Mouse (Mus musculus) testis, postnatal 10 days (tissue): Measurements from ENCODE around the gene Utp11.

Experiments
- DNase-seq: peaks from one replicate; pipeline ENCODE4 v3.0.0; 2021; ENCODE audit warnings: low spot score

The Utp11 gene

DNA sequence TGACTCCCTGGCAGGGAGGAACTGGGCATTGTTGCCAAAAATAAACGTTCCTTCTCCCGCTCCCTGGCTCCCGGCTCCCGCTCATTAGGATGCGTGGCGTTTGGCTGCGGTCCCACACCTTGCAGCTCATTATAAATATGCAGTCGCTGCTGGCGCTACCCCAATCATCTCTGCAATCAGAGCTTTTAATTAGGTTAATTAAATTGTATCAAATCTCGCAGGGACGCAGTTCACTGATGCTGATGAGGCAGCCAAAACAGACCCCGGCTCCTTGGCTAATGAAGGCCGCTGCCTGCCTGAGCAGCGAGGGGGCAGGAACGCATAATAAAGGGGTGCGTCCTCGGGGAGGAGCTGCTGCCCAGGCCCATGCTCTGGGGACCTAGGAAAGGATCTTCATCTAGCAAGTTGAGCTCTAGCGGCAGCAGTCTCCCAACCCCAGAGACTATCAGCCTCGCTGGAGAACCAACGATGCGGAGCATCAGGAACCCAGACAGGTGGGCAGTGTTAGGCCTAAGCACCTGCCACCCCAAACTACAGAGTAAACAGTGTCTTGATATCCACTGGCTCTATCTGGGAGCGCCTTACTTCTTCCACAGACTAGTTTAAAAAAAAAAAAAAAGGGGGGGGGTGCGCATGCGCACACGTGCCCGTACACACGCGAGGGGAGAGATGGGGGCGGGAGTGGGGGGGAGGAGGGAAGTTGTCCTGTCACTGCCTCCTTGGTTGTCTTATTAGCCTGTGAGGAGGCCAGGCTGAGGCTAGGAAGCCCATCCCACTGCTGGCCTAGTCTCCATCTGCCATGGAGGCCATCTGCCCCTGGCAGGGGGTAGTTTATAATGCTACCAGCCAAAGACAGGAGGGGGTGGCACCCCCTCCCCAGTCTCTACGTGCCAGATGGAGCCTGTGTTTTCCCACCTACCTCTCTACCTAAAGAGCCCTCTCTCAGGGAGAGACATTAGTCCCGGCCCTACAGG, 20.8 kb downstream of the Utp11 start:
- no peak for DNase-seq

DNA sequence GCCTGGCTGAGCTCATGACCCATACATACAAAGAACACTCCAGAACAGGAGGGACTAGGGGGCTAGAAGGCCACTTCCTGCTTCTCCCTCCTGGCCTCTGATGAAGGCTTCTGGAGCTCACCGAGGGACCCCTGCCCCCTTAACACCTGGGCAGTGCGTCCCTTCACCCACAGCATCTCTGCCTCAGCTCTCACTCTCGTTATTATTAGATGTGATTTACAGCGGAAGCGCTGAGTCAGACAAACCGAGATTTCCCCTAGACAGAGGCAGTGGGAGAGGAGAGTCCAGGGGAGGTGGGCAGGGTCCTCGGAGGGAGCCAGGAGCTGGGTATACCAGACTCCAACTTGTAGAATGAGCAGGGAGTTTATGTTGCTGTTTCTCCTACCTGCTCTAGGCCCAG, 21.8 kb downstream of the Utp11 start:
- no peak for DNase-seq

DNA sequence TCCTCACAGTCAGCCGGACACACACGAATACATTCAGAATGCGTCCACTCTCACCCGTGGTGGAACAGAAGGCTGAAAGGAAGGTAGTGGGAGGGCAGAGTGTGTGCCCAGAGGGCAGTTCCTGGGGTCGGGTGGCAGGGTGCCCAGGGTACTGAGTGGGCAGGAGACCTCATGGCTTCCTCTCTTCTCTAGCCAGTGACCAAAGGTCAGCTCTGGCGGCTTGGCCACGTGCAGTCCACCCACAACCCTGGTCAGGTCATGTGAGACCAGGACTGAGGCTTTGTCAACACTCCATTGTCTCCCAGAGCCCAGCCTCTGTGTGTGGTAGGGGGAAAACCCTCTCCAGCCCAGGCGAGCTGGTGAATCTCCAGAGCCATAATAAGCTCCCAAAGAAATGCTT, 23.2 kb downstream of the Utp11 start:
- DNase-seq = no peak

DNA sequence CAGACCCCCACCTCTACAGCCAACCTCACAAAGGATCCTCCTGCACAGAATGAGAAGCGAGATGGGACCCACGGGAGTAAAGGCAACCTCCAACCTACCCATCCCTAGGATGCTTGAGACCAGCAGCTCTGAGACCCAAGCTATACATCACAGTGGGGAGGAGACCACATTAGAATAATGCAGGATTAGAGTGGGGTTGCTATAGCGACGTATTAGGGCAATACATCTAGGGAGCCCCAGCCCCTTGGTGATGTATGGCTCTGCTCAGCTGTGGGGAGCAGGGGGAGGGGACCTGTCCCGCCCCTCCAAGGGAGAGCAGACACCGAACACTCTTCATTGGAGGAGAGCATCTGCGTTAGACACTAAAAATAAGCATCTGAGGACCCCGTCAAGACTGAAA, 25.3 kb downstream of the Utp11 start:
- no peak for DNase-seq

DNA sequence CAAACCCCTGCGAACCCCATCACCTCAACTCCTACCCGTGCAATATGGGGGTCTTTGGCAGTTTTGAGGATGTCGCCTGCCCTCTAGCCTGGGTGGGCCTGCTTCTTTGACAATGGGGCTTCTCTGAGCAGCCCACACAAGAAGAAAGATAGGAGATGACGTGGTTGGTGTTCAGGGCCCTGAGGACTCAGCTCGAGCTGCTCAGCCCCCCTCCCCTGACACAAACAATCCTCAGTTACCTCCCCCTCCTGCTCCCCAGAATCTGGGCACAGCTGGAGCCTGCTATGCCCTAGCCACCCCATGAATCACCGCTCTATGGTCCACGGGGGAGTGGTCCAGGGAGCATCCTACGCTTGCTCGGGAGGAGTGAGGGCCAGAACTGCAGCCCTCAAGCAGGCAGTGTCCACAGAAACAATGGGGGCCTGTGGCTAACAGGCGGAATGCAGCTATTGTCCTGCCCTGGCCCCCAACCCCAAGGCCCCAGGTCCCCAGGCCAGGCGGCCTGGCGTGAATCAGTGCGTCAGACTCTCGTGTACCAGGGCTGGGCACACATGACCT, 25.8 kb downstream of the Utp11 start:
- DNase-seq = no peak

DNA sequence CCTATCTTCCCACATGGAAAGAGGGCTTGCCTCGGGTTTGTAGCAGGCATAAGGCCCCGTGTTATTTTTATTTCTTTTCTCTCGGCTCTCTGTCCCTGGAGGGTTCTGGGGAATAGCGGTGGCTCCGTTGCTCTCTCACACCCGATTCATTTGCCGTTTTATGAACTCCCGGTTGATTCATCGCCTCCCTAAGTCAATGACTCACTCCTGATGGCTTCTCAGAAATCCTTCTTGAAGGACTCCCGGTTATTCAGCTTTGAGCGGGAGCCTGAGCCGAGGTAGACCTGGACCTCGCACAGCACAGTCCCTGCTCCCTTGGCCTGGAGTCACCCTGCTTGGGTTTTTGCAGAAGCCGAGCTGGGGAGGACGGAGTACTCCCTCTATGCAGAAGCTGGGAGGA, 28.8 kb downstream of the Utp11 start:
- DNase-seq = no peak

DNA sequence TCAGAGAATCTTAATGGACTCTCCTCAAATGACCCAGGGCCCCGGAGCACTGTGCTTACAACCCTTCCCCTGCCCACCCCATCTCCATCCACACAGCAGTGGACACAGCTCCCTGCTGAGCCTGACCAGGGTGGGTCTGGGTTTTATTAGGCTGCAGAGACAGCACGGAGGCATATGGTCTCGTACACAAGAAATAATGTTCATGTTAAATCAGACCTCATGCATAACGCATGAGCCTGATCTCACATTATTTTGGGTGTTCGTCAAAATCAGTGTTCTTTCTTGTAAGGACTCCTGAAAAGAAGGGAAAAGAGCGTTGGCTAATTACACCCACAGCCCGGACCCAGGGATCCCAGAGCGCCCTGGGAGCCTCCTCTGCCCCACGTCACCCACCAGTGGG, 29.2 kb downstream of the Utp11 start:
- DNase-seq = no peak

DNA sequence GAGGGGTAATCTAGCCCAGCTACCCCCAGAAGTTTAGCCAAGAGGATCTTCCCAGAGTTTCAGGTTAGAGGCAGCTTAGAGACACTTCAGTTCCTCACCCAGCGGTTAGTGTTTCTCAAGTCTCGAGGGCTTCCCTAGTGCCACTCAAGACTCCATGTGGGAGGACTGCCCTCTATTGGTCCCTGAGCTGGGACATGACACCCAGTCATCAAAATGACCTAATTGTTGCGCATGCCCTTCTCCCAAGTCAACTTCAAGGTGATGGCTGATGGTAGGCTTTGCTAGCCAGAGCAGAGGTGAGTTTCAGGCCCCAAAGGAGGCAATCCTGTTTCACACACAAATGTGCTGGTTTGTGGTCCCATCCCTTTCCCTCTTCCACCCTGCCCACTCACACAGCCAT, 30.4 kb downstream of the Utp11 start:
- DNase-seq = no peak

DNA sequence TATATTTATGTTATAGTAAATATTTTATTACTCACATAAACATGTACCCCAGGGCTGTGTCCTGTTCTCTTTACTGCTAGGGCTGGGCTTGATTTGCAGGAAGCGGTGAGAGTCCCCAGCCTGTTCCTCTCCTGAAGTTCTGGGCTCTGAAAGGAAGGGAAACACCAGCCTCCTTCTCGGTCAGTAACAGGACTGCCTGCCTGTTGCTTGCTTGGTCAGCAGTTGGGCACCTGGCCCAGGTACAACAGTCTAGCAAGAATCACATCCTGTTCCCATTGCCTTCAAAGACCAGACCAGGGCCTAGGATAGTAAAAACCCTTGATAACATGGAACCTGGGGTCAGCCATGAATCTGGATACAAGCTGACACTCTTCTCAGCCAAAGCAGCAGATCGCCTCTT, 32.8 kb downstream of the Utp11 start:
- no peak for DNase-seq

DNA sequence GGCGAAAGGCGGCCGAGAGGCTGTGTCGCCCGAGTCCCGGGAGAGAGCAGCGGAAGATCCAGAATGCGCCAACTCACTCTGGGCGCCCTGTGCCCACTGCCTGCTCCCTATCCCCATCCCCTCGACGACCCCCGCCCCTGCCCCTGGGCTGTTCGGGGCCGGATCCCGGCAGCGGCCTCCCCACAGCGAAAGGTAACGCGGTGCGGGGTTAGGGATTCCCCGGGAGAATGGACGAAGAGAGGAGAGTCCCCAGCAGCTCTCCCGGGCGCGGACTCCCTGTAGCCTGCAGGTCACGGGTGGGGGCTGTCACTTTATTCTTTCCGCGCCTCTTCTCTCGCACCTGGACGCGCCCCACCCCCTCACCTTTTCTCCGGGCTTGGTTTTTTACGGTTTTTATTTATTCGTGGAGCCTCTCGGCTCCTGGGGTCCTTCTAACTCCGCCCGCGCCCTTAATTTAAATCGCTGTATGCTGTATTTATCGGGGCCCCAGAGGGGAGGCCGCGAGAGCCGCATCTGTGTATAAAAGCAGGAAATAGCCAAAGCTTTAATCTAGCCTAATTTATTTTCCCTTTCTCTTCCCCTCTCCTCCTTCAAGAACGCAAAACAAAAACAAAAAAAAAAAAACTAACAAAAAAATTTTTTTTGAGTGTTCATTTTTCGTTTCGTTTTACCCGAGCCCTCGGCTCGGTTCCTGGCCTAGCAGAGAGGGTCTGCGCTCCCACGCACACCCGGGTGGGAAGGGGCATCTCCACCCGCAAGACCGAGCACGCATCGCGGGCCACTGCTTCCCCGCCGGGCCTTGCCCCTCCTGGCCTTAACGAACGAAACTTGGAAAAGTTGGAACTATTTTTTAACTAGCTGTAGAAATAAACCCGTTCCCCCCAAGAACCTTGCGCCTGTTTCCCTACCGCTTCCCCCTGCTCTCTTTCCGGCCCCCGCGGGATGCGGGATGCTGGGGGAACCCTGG, 33.9 kb downstream of the Utp11 start:
- DNase-seq = peak; percentile 53

DNA sequence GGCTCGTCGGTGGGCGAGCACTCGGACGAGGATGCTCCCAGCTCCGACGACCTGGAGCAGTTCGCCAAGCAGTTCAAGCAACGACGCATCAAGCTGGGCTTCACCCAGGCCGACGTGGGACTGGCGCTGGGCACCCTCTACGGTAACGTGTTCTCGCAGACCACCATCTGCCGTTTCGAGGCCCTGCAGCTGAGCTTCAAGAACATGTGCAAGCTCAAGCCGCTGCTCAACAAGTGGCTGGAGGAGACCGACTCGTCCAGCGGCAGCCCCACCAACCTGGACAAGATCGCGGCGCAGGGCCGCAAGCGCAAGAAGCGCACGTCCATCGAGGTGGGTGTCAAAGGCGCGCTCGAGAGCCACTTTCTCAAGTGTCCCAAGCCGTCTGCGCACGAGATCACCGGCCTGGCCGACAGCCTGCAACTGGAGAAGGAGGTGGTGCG, 35.0 kb downstream of the Utp11 start:
- no peak for DNase-seq

DNA sequence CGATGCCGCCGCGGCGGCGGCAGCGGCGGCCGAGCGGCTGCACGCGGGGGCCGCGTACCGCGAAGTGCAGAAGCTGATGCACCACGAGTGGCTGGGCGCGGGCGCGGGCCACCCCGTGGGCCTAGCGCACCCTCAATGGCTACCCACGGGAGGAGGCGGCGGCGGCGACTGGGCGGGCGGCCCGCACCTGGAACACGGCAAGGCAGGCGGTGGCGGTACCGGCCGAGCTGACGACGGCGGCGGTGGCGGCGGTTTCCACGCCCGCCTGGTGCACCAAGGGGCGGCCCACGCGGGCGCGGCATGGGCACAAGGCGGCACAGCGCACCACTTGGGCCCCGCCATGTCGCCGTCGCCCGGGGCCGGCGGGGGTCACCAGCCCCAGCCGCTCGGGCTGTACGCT, 35.6 kb downstream of the Utp11 start:
- no peak for DNase-seq

DNA sequence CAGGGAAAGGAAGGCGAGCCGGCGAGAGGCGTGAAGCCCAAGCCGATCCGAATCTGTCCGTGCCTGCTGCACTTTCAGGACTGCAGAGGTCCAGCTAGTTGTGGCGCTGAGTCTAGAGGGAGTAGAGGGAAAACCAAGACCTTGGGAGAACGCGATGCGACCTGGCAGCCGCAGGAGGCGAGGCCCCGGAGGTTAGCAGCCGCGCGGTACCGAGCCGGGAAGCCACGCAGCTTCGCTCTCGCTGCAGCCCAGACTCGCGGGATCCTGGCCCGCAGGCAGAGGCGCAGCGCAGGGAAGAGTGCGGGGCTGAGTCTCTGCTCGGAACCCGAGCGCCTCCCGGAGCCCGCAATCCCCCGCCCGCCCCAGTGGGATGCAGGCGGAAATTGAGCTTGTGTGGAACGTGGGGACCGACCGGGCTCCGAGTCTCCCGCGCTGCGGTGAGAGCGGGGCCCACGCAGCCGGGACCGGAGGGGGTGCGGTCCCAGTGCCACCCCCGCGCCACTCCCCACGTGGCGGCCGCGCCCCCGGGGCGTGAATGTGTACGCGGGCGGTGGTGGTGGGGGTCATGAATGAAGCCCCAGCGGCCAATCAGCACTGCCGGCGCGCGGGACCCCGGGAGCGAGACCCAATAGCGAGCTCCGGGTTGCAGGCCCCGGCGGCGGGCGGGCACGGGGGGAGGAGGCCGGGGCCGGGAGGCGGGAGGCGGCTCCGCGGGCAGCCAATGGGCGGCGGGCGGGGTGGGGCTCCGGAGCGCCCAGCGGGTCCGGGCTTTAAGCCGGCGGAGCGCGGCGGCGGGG, 36.3 kb downstream of the Utp11 start:
- peak; percentile 83 for DNase-seq

DNA sequence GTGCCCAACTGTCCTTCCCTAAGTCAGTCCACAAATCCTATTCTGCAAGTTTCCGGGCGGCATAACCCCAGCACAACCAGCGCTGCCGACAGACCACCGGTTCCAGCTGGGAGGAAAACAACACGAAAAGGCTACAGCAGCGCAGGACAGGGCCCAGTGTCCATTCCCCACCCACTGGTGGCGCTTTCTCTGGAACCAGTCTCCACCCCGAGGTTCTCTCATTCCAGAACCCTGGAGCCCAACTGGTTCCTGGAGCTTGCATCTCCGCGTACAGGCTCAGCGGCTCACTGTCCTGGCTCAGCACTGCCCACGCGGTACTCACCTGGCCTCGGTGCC, 36.9 kb downstream of the Utp11 start, which contains the start of gene Pou3f1:
Gene Pou3f1, plus strand, starts transcription at position 290 of the 336 bp plus-strand sequence.
- DNase-seq = no peak

DNA sequence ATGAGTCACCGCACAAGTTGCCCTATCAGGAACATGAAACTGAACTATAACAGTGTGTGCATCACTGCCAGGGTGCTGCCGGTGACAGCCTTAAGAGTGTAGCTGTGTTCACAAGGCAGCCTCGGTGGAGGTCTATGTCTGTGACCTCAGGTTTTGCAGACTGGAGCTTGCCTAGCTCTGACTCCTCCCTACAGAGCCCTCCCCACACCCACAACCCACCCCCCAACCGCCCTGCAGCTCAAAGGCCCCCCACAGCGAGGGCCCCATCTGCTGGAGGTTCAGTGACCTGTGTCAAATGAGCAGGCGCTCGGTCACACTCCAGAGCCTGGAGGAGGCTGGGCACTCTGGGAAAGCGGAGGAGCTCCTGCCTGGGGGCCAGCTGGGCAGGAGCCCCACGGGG, 40.5 kb downstream of the Utp11 start:
- no peak for DNase-seq

DNA sequence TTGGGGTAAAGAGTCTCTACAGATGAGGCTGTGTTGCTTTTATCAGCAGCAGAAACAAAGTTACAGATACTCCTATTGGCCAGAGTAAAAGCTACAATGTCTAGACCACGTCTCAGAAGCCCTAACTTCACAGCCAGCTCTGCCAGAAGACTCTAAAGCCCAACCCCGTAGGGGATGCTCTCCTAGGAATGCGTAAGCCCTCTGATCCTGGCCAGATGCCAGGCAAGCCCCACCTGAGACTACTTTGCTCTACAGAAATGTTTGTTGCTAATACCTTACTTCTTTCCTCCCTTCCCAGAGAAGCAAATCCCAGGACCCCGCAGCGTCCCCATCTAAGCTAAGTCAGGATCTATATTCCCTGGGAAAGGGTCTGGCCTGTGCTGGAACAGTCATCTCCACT, 45.5 kb downstream of the Utp11 start:
- peak; percentile 54 for DNase-seq

DNA sequence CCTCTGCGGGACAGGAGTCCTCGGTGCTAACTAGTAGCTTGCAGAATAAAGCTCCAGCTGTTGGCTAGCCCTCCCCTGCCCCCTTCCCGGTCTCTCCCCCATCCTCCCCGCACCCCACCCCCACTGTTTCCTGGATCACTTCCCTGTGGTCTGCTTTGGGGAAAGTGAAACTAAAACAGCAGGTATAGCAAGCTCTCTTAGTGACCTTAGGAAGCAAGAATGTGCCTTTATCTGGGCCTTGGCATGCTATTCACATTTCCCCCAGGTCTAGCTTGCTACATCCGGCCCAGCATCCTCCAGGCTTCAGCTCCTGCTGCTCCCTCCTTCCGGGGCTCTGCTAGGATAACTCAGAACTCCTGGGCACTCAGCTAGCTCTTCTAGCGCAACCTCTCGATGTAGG, 46.8 kb downstream of the Utp11 start:
- no peak for DNase-seq

DNA sequence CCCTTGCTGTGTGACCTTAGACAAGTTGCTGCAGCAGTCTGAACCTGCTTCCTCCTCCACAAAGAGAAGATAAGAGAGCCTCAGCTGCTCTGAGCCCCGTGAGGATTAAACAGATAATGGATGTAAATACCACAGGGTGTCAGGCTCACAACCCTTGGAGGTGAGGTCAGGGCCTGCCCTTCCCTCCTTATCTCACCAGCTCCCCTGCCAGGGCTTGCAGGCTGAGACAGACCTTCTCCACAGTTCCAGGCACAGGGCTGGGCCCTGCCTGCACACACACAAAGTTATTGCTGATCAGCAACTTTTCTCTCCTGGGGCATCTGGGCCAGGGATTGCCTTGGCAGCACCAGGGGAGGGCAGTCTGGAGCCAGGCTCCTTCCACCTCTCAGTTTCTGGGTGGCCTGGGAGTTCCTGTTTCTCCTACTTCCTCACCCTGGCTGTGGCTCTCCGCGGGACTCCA, 48.4 kb downstream of the Utp11 start:
- no peak for DNase-seq

DNA sequence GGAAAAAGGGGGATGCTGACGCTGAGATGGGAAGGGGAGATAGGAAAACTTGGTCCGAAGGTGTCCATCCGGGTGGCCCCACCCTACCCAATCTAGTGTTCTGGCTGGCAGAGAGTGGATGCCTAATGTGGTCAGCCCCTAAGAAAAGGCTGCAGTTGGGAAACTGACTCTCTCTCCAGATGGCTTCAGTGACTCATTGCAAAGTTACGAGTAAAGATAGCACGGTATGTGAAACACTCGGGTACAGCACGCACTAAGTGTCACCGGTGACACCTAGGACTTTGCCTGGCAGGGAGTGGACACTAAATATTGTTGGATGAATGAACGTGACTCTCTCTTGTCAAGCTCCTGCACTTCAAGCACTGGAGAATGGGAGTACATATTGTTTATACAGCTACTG, 49.5 kb downstream of the Utp11 start:
- DNase-seq = no peak

DNA sequence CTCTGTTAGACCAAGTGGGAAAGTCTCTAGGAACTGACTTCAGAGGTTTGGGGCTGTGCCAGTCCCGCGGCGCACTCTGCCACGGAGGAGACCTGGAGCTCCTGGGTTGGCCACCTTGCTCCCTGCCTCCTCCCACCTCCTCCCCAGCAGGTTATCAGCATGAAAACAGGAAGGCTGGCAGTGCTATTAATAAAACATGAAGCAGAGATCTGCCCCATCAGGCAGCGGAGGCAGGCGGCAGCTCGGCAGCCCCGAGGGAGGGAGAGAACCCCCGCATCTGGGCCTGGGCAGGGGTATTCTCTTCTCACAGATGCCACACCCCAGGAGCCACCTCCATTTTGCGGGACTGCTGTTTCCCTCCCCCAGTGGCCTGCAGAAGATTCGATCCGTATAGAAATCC, 53.7 kb downstream of the Utp11 start:
- DNase-seq = no peak

DNA sequence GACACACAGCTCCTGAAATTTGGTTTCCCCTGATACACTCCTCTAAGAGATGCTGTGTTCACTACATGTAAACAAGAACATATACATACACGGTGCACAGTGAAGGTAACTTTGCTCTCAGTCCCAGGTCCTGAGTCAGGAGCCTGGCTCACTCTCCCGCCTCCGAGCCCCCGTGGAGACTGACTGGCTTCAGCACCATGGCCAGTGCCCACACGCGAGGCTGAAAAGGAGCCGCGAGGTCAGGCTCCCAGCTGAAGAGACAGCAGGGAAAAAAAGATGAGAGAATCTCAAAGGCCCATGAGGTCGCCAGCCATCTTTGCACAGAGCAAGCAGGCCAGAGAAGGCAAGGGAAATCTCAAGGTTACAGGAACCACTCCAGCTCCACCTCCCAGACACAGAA, 60.1 kb downstream of the Utp11 start:
- DNase-seq = peak; percentile 81

DNA sequence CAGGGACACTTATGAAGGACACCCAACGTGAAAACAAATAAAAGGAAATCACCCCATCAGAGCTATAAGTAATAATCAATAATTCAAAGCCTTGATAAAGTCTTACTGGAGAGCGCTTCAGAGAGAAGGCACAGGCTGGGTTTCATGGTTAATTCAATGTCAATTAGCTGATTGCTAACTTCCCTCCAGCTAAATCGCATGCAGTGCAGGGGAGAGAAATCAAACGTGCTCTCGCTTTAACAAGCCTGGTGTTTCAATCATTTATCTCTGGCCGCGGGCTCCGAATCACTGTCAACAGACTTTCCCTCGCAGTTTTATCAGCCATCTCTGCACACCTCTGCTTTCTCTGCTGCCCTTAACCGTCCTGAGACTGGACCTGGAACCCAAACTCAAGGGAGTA, 60.5 kb downstream of the Utp11 start:
- no peak for DNase-seq
